Mouse (Mus musculus): Measurements from ENCODE around the gene Gm5105.

Gm5105 gene

DNA sequence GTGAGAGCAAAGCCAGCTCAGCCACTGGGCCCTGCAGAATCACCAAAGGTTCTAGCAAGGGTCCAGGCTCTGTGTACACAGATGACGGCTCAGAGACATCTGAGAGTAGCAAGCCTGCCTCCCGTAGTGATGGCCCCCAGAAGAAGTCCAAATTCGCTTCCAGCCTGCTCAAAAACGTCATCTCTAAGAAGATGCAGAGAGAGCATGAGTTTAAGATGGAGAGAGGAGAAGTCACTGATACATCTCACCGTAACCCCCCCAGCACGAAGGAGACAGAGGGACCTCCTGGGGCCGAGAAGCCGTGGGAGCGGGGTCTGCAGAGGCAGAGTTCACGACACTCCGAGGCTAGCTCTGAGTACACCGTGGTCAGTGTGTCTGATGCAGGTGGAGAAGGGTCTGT is at the start of gene Gm5105:
Gm5105 (minus strand) TSS at position 101 of the 400 bp plus-strand sequence.
- DNase-seq (ENCODE audit: extremely low read depth, low read depth): no peak

DNA sequence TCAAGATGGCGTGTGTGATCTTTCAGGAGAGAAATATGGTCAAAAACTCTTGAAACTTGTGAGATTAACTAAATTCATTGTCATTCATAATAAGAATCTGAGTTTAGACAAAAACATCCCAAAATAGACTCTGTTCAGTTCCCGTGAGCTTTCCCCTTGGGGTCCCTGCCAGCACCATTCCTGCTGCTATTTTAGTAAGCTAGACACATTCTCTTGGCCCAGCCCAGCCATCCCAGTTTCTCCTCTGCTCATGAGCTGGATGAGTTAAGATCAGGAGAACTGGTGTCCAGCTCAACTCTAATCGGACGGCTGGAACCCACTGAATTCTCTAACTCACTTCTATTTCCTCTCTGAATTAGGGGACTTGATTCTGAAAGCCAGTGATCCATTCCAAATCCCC is 49.7 kb upstream of the Gm5105 start:
- no peak for DNase-seq (ENCODE audit: extremely low read depth, low read depth)

DNA sequence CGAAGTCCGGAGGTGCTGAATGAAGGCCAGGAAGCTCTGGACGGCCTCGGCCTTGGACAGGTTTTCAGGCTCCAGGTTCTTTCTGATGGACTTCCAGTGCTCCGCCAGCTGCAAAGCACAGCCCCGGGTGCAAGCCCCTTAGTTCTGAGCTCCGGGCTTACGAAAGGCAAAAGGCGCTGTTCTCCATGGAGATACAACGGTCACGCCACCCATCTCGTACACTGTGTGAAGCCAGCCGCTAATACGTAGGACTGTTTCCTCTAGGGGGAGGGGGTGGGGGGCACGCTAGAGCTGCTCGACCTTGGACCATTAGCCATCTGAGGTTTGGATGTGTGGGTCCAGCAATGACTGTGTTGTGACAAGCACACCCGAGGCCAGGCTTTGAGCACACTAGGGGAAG is 46.9 kb upstream of the Gm5105 start:
- no peak for DNase-seq (ENCODE audit: extremely low read depth, low read depth)

GRCm38 (mm10) chr3:138110910-138111782 is 44.0 kb upstream of the Gm5105 start:
- DNase-seq (ENCODE audit: extremely low read depth, low read depth): no peak

DNA sequence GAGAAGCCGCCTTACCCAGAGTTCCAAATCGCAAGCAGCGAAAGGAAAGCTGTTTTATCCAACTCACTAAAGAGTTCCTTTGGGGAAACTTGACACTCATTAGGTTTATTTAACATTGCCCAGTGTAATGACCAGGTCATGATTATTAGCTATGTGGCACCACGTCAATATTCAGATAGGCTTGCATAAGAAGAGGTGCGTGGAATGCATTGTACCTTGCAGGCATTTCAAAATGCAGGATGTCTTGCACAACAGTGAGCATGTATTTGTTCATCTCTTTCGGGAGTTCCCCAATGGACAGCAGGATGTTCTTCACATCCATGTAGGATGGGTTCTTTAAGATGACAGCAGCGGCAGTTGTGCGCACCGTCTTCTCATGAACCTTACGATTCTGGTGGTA is 39.7 kb upstream of the Gm5105 start:
- no peak for DNase-seq (ENCODE audit: extremely low read depth, low read depth)

DNA sequence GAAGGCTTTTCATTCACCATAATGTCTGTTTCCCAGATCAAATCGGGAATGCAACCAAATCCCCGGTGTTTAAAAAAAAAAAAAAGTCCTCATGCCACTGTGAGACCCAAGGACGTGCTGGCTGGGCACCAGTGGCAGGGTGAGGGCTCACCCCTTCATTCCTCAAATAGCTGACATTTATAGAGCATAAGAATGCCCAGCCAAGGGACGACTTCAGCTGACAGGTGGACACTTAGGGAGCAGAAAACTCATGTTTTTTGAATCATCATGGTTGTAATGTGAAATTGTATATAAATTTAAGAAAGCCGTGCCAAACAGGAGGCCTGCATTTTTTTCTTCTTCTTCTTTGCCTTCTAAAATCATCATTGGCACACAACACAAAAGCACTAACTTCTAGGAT is 37.9 kb upstream of the Gm5105 start:
- DNase-seq (ENCODE audit: extremely low read depth, low read depth): no peak

GRCm38 (mm10) chr3:138103690-138104089 is 36.5 kb upstream of the Gm5105 start:
- DNase-seq (ENCODE audit: extremely low read depth, low read depth): no peak

DNA sequence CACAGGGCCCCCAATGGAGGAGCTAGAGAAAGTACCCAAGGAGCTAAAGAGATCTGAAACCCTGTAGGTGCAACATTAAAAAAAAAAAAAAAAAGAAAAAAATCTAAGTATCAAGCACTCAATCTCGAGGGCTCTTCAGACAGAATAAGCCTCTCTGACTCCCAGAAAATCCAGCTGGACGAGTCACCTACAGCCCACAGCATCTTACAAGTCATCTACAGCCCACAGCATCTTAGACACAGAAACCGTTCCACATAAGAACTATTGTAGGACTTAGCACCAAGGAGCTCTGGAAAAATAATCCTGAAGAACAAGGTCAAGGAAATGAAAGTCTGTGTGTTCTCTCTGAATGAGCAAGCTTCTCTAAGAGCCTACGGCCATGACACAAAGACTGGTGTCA is 34.7 kb upstream of the Gm5105 start:
- no peak for DNase-seq (ENCODE audit: extremely low read depth, low read depth)

DNA sequence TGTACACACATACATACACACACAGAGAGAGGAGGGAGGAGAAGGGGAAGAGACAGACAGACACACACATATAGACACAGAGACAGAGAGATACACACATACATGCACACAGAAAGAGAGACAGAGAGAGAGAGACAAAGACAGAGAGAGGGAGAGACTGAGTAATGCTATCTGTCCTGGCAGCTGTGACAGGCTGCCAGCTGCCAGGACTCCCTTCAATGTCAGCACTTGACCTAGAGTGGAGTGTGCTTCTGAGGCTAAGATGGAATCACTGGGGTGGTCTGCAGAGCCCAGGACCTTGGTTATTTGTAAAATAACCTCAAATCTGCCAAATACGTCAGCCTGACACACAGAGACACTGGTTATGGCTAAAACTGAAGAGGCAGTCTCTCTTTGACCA is 30.5 kb upstream of the Gm5105 start:
- no peak for DNase-seq (ENCODE audit: extremely low read depth, low read depth)

DNA sequence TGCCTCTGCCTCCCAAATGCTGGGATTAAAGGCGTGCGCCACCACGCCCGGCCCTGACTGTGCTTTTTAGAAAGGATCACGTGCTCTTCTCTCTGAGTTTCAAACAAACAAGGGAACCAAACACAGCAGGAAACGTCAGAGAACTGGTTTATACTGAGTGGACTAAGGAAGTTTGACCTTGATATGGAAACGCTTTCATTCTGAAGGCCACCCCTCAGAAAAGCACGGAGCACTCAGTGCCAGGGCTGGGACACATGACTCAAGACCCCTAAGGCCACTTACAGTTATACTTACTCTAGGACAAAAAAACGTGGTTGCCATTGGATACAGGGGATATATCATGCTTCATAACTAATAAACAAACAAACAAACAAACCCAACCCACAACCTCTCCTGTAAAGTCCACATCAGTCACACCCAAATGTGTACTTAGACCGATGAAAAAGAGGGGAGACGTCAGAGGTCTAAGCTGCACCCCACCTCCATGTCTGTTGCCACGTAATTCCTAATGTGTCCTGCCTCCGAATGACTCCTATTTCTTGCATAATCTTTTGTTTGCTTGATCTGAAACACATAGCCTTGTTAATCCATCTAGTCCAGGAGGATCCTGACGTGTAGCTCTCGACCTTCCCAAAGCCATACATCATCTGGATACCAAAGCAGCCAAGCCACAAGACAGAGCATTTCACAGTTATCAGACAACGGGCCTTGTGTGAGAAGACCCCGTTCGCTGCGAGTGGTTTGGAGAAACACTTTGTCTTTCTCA is 29.3 kb upstream of the Gm5105 start:
- DNase-seq (ENCODE audit: extremely low read depth, low read depth): no peak

- no peak for DNase-seq (ENCODE audit: extremely low read depth, low read depth)
These were observed 28.5 kb upstream of the Gm5105 start for GRCm38 (mm10) chr3:138095718-138096117.

- no peak for DNase-seq (ENCODE audit: extremely low read depth, low read depth)
These were observed 28.1 kb upstream of the Gm5105 start for GRCm38 (mm10) chr3:138095301-138095700.

DNA sequence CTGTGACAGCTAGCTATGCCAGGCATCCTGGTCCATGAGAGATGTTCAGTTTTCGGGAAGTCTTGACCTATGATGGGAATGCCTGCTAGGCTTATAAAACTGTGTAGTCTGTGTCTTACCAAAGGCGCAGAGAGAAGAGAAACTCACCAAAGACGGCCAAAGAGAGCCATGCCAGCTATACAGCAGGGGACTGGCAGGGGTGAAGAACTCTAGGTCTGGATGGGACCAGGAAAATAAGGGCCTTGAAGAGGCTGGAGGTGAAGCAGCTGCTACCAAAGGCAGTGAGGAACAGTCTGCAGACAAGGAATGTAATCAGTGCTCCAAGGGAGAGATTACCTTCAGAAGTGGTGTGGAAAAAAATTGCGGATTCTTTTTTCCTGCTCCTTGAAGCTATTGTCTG is 16.7 kb upstream of the Gm5105 start:
- DNase-seq (ENCODE audit: extremely low read depth, low read depth): no peak

DNA sequence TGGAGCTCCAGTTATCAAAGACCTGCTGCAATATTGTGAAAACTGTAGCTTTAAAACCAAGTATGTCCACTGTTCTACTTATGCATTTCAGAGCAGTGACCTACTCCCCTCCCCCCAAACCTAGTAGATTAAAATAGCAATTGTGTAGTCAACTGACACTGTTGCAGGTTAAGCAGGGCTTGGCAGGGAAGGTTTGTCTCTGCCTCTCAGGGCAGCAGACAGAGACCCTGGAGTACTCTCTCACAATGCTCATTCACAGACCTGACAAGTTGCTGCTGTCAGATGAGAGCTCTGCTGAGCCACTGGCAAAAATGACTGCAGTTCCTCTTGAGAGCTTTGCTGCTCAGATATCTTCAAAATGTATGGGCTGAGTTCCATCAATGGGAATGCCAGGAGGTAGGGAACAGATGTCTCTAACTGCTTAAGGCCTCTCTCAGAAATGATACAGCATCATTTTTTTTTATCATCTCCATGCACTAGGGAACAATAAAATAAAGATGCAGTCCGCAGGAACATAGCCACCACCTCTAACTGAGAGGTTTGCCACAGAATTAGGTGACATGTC is 16.0 kb upstream of the Gm5105 start:
- DNase-seq (ENCODE audit: extremely low read depth, low read depth): no peak

GRCm38 (mm10) chr3:138078701-138079100 is 11.5 kb upstream of the Gm5105 start:
- DNase-seq (ENCODE audit: extremely low read depth, low read depth): no peak

DNA sequence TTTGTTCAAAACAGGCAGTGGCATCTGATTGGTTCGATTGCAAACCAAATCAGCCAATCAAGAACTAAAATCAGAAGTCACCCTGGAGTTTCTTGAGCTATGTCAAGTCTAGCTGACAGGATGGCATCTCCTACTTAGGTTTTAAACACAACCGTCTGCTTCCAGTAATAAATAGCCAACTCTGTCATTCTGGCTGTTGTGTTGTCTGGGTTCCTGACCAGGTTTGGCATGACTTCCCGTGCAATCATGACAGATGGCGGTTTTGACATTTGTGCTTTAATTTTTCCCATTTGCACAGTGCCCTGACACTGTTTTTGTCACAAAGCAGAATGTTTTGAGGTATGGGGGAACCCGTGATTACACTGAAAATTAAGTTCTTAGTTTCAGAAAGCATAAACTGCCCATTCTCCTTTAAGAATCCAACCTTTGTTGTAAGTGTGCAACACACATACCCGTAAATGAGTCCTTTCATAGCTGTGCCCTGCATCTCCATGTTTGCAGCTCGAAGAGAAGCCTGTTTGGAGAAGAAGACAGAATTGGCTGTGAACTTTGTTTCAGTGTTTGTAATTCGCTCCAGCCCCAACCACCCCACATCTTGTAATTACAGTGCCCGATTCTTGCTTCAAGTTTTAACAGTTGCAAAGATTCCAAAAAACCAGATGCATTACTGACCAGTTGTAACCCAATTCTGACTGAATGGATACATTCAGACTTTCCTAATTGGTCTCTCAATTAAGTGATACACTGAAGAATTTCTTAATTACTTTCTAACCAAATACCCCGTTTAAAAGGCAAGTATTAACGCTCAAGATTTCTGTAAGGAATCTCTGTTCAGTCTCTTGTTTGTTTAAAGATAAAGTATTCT is 10.5 kb upstream of the Gm5105 start:
- no peak for DNase-seq (ENCODE audit: extremely low read depth, low read depth)

- DNase-seq (ENCODE audit: extremely low read depth, low read depth): no peak
These were observed 8.0 kb upstream of the Gm5105 start for GRCm38 (mm10) chr3:138075209-138075608.

DNA sequence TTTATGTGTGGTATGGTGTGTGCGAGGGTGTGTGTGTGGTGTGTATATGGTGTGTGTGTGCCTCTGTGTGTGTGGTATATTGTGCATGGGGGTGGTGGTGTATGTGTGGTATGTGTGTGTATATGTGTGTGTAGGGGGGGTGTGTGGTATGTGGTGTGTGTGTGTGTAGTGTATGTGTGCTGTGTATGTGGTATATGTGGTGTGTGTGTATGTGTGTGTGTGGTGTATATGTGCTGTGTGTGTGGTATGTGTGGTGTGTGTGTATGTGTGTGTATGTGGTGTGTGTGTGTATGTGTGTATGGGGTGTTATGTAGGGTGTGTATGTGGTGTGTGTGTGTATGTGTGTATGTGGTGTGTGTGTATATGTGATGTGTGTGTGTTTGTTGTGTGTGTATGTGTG is 7.0 kb upstream of the Gm5105 start:
- no peak for DNase-seq (ENCODE audit: extremely low read depth, low read depth)

DNA sequence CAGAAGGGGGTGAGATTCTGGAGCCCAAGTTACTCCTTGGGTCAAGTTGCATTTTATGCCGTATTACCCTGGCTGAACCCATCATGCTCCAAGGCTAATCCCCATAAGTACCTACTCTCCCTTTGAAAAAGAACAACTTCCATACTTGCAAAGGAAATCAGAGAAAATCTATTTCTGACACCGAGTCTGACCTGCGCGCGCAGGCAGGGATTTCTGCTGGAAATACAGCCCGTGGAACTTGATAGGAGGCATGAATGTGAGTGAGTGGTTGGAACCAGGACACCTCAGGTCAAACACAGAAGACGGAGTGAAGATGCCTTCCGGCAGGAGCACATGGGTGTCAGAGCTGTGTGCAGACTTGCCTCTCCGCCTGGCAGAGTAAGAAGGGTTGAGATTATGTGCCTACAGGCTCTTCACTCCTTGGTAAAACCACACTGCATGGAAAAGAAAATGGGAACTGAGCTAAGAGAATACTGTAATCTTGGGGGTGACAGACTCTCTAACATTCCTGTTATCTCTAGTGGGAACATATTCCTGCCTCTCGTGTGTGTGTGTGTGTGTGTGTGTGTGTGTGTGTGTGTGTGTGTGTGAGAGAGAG is 4.4 kb upstream of the Gm5105 start:
- DNase-seq (ENCODE audit: extremely low read depth, low read depth): no peak

GRCm38 (mm10) chr3:138071004-138071403 is 3.8 kb upstream of the Gm5105 start:
- no peak for DNase-seq (ENCODE audit: extremely low read depth, low read depth)
